ENCODE assay signal across 28 mouse cellular contexts in the genomic region with DNA sequence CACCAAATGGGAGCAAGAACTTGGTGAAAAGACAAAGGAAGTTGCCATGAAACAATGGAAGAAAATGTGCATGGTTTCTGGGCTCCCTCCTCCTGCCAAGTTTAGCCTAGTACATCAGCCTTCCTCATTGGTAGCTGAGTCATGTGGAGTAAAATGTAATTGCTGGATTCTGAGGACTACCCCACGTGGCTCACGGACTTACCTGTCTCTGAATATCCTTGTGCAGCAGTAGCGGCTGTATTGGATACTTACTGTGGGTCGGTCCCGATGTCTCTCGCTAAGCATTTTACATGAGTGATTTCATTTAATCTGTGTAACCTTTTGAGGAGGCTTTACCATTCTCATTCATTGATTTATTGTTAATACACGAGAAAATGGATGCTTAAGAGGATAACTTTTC.
"Had no signal": no experiment of that assay in that cellular context is flagged by ENCODE, and none has a peak within 500 bp of the region (broad histone marks: within the 10 kb centered on the region; RNA-seq: fewer than 3 reads in every experiment).

No protein-coding gene starts in this region.

- H3K27me3 ChIP-seq: embryonic facial prominence, embryonic 12.5 days; embryonic facial prominence, embryonic 13.5 days; embryonic facial prominence, embryonic 15.5 days; forebrain, embryonic 12.5 days; forebrain, embryonic 13.5 days; forebrain, embryonic 15.5 days had no signal

- H3K9me3 ChIP-seq: embryonic facial prominence, embryonic 12.5 days; embryonic facial prominence, embryonic 13.5 days; embryonic facial prominence, embryonic 15.5 days; forebrain, embryonic 10.5 days; forebrain, embryonic 12.5 days; forebrain, embryonic 13.5 days; forebrain, embryonic 15.5 days had no signal

- H3K27ac ChIP-seq: embryonic facial prominence, embryonic 12.5 days; embryonic facial prominence, embryonic 13.5 days; embryonic facial prominence, embryonic 15.5 days; forebrain, embryonic 10.5 days; forebrain, embryonic 12.5 days; forebrain, embryonic 13.5 days; forebrain, embryonic 15.5 days; gastrocnemius, adult 2 months; heart, adult 2 months had no signal

- H3K4me2 ChIP-seq: embryonic facial prominence, embryonic 12.5 days; embryonic facial prominence, embryonic 13.5 days; embryonic facial prominence, embryonic 15.5 days; forebrain, embryonic 12.5 days; forebrain, embryonic 13.5 days; forebrain, embryonic 15.5 days had no signal

- DNase-seq: cerebellum, adult 2 months; cerebellum, adult 8-10 months; cerebellum, adult 9-10 months; cerebellum, adult 9-11 months; cerebellum, postnatal 10 days; cerebellum, postnatal 14 days; cerebellum, postnatal 25 days; cerebellum, postnatal 36 days; embryo, embryonic 11 days; forebrain, postnatal 0 days; gastrocnemius, adult 2 months; gastrocnemius, postnatal 10 days; gastrocnemius, postnatal 14 days; gastrocnemius, postnatal 25 days; gastrocnemius, postnatal 36 days; heart, adult 11 months; heart, adult 18-20 months; heart, adult 2 months had no signal

- H3K36me3 ChIP-seq: embryonic facial prominence, embryonic 12.5 days; embryonic facial prominence, embryonic 13.5 days; embryonic facial prominence, embryonic 15.5 days; forebrain, embryonic 10.5 days; forebrain, embryonic 12.5 days; forebrain, embryonic 15.5 days had no signal

- ATAC-seq: forebrain, embryonic 13.5 days; forebrain, embryonic 14.5 days; forebrain, embryonic 15.5 days; forebrain, embryonic 16.5 days; forebrain, postnatal 0 days had no signal

- H3K9ac ChIP-seq: embryonic facial prominence, embryonic 12.5 days; embryonic facial prominence, embryonic 13.5 days; embryonic facial prominence, embryonic 15.5 days; forebrain, embryonic 12.5 days; forebrain, embryonic 13.5 days; forebrain, embryonic 15.5 days; forebrain, postnatal 0 days had no signal

- H3K4me1 ChIP-seq: embryonic facial prominence, embryonic 12.5 days; embryonic facial prominence, embryonic 13.5 days; embryonic facial prominence, embryonic 15.5 days; forebrain, embryonic 13.5 days; forebrain, embryonic 15.5 days had no signal

- H3K4me3 ChIP-seq: embryonic facial prominence, embryonic 12.5 days; embryonic facial prominence, embryonic 13.5 days; embryonic facial prominence, embryonic 15.5 days; erythroblast, embryonic 14.5 days; forebrain, embryonic 10.5 days; forebrain, embryonic 12.5 days; forebrain, embryonic 13.5 days; forebrain, embryonic 15.5 days; gastrocnemius, adult 2 months; heart, adult 2 months had no signal
